Mouse (Mus musculus) spleen, postnatal 10 days (tissue): ENCODE results near the gene Rpl15.
A peak's percentile ranks its signal among the peaks of the same experiment; 100 is the strongest.
"Not testable (repeated sequence)": the region's sequence is repeated elsewhere in the genome, so short reads cannot be mapped to it uniquely, and the experiment has no call there.

Experiments
- DNase-seq, 2 experiments: peaks; one replicate each; pipeline ENCODE4 v3.0.0; 2021 to 2022; ENCODE audit warnings: low spot score in 2 of 2

Gene Rpl15

DNA sequence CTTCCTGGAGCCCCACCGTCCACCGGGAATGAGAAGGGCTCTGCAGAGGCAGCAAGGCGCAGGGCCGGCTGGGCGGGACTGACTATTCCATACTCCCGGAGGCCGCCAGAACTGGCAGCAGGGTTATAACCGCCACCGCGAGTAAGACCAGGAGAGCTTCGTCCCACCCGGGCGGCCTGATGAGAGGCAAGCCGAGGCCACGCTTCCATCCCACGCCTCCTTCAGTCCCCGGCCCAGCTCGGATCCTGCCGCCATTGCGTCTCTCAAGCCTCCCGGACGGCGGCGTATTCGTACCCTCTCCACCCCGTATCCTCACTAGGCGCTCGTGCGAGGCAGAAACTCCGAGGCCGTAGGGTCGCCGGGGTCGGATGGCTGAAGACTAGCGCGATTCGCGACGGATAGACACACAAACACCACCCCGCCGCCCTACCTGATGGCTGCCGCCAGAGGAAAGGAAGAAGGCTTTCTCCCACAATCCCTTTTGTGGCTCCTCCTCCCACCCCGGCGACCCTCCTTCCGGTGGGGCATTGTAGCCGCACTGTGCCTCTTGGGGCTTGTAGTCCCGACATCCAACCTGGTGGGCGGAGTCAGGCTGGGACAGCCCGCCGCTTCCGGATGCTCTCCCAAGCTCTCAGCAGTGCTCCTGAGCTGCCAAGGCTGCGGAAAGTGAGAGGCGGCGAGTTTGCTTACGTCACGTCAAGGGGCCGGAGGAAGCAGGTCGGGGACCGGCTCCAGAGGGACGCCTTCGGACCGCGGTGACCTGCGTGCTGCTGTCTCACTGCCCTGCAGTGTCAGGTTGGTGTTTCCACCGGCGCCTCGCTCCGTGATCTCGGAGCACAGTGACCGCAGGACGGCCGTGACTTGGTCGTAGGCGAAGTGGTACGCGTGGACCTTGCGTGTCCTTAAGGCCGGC is at the start of gene Rpl15, which contains the start of gene Nkiras1:
Gene Rpl15, minus strand, starts transcription at position 863 of the 913 bp plus-strand sequence.
Gene Nkiras1, plus strand, starts transcription at position 608 of the 913 bp plus-strand sequence.
- peak; percentile 87 to 97 for DNase-seq

DNA sequence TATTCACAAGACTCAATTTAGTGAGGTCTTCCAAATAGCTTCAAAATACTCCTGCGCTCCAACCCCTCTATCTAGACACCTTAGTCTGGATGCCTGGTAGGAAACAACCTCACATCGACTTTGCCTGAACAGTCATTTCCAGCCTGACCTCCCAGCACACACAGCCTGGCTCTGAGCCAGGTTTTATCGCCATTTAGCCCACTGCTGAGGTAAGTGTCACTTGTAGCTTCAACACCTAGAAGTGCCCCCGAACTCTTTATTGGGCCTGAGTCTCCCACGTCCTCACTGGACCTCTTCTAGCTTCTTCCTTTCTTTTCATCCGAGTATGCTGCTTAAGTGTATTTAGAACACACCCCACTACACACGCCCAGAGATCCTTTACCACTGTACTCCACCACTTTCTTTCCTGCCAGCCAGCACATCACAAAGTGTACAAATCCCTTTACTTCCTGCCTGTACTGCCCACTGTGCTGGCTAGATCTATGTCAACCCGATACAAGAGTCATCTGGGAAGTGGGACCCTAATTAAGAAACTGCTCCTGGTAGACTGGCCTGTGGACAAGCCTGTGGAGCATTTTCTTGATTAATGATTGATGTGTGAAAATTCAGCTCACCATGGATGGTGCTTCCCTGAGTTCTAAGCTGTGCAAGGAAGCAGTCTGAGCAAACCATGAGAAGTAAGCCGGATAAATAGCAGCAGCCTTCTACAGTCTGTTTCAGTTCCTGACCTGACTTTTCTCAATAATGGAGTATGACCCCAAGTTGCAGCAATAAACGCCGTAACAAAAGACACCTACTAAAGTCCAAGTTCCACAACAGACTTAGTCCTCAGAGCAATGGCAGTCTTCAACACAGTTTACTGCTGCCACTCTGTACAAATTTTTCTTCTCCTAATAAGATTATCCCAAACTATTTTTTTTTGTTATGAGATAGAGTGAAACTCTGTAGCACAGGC is 46.5 kb upstream of the Rpl15 start:
- DNase-seq = no peak

DNA sequence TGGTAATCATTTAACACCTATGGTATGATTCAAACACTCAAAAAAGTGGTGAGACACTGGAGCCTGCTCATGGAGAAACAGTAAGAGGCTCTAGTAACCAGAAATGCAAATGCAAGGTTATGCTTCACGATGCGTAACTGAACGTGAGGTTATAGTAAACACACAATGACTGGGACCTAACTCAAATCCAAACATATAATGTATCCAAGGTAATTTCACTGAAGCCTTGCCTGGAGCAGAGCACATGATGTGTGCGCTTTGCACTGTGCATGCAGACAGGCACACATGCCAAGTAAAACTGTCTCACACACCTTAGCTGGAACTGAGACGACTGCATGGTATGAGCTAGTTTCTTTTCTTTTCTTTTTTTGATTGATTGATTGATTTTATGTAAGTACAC is 33.0 kb upstream of the Rpl15 start:
- DNase-seq = no peak

DNA sequence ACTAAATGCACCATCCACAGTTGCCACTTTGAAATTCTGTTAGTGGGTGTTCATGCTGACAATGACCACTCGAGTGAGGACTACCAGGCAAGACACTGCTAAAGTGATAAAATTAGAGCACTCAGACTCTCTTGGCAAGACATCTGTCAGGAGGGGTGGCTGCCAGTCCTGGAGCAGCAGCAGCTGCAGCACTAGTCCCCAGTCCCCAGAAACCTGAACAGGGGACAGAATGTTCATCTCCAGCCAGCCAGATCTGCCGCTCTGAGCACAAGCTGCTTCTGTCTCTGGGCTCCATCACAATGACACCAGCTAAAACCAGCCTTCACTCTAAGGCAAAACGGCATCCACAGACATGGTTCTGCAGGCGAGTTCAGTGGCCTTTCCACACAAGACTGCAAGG is 32.1 kb upstream of the Rpl15 start:
- no peak for DNase-seq

DNA sequence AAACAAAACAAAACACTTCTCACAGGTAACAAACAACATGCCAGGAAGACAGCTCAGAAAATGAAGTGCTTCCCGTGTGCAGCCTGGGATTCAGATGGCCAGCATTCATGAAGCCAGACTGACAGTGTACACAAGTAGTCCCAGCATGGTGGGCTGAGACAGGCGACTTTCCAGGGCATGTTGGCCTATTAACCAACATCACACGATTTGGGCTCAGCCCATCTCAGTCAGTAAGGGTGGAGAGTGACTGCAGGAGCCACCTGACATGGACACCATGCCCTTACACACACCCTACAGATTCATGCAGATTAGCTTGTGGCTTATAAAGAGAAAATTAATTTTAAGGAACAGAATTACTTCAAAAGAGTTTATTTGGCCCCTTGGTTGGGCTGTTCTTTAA is 31.6 kb upstream of the Rpl15 start:
- no peak for DNase-seq

DNA sequence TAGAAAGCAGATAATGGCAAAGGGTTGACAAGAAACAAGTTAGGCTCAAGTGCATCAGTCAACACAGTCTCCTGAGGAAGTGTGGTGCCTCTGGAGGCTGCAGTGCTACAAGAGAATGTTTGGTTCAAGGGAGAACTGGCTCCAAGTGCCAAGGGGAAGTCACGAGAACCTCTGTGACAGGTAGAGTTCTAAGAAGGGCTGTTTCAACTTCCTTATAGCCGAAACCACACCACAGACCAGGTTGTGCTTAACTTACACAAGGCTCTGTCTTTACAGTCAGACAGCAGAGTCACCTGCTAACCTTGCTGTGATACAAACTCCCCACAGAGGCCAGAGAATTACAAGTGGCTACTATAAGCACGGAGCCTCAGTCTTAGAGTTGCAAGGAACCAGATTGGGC is 30.4 kb upstream of the Rpl15 start:
- no peak for DNase-seq

DNA sequence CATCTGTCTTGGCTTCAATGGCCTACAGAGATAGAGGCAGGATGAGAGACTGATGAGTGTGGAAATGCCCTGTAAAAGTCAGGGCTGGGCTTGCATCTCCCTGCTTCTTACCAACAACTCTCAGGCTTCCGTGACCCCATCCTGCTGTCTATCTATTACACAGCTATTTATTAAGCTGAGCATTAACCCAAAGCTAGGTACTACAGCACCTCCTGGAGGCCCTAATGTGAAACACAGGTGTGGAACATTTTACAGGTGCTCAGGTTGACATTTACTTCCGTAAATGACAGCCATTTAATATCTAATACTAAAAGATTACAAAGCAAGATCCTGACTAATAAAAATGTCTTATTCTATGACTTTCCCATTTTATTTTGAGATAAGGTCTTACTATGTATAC is 29.5 kb upstream of the Rpl15 start:
- no peak for DNase-seq

DNA sequence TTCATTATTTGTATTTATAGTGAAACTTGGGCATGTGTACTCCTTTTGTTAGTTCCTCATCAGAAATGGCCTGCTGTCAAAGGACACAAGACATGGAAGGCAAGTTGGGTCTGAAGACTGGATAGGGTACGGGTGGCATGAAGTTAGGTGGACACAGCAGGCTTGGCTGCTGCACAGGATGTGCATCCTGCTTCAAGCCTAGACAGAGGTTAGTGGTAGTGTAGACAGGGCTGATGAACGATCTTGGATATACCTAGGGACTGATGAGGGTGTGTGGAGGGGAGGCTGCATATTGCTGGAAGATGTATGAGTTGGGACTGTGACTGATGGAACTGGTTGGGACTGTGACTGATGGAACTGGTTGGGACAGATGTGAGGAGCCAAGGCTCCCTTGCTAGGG is 27.7 kb upstream of the Rpl15 start:
- DNase-seq = no peak

DNA sequence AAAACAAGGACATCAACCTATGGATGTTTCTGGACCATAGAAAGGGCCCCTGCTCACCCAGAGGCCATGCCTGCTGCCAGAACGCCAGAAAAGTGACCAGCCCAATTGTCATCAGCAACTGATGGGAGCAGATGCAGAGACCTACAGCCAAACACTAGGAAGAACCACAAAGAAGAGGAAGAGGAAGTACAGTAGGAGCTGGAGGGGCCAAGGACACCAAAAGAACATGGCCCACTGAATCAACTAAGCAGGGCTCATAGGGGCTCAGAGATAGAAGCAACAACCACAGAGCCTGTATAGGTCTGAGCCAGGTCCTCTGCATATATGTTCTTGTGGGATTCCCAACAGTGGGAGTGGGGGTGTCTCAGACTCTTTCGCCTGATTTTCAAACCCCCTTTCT is 26.2 kb upstream of the Rpl15 start:
- no peak for DNase-seq

DNA sequence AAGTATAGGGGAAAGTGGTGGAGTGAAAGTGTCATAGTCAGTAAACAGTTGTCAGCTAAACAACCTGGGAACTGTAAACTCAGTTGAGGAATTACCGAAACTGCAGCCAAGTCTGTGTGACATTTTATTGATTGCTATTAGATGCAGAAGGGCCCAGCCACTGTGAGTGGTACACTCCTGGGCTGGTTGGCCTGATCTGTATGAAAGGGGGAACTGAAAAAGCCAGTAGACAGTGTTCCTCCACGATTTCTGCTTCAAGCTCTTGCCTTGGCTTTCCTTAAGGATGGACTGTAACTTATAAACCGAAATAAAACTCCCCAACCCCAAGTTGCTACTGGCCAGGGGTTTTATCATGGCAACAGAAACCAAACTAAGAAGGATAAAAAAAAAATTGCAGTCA is 21.4 kb upstream of the Rpl15 start:
- DNase-seq = no peak

DNA sequence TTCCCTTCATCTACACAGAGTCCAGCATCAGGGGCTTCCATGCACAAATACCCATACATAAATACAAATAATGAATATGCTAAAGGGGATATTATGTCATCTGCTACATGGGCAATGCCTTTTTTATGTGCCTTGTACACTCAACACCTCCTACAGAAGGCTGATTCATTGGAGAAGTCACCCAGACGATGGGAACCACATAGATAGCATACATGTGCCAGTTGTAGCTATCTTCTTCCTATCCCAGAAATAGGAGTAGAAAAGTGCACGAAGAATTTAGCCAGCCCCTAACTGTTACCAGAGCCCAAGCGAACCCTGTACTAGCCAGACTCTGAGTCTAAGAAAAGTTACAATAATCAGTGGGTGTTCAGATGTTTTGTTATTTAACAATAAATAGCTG is 20.9 kb upstream of the Rpl15 start:
- DNase-seq = no peak

DNA sequence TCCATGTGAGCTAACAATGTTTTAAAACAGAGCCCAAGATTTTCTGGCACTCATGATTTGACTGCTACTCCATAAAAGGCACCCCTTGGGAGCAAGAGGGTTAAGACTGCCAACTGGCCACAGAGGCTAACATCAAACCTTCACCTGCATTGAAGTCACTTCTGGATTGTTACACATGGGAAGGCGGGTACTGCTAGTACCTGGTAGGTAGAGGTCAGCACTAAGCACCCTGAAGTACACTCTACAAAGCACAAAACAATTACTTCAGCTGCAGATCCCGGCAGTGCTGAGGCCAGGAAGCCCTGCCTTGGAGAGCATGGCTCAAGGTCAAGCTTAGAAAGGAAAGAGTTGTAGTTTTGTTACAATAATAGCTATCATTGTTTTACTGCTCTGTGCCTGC is 16.2 kb upstream of the Rpl15 start:
- no peak for DNase-seq

DNA sequence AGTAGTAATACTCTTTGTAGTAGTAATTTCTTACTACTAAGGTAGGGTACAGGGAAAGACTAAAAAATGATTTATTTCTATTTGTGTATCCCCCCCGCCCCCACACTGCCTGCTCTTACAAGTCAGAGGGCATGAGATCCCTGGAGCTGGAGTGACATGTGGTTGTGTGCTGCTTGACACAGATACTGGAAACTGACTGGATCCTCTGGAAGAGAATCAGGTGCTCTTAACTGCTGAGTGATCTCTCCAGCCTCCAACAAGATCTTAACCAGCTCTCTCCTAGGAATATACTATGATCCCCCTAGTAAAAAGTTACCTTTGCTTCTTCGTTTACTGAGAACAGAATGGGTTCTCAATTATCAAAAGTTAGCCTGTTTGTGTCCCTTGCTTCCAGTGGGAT is 15.2 kb upstream of the Rpl15 start:
- DNase-seq = no peak

DNA sequence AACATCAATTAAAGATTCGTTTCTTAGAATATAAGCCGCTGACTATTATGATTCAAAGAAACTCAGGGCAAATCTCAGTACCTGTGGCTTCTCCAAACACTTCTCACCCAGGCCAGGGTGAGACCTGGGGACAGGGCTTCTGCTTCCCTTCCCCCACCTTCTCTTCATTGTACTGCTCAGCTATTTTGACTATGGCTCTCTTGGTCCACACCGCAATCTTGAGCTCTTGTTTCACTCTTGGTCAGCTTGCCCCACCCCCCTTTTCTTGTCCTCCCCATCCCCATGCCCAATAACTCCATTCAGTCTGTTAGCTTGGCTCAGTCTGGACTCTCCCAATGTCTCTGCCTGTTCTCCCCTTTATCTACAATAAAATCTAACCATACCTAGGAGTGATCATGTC is 14.3 kb upstream of the Rpl15 start:
- DNase-seq = no peak

DNA sequence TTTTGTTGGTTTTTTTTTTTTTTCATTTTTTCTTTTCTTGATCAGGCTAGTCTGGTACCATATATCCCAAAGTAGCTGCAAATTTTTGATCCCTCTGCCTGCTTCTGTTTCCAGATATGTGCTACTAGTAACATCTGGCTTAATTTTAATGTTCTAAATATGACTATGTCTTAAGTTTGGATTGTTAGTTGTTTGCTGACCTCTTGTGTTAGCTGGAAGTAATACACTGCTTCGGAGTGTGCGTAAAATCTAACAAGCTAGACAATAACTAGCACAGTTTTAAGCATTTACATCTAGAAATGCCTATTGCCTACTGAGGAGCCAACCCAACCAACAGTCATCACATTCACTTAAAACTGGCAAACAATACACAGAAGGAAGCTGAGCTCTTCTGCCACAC is 13.4 kb upstream of the Rpl15 start:
- DNase-seq = no peak

DNA sequence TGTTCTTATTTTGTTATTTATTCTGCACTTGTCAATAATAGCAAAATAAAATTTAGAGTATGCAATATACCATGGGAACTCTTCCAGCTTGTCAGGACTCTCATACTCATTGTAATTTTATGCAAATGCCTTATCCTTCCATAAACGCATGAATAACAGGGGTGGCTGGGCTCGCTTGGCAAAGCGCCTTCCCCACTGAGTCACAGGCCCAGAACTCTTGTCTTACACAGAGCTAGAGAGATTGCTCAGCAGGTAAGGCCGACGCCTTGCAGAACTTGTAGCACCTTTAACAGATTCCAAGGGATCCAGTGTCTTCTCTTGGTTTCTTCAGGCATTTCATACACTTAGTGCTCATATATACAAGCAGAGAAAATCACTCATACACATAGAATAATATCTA is 9.2 kb upstream of the Rpl15 start:
- no peak for DNase-seq

DNA sequence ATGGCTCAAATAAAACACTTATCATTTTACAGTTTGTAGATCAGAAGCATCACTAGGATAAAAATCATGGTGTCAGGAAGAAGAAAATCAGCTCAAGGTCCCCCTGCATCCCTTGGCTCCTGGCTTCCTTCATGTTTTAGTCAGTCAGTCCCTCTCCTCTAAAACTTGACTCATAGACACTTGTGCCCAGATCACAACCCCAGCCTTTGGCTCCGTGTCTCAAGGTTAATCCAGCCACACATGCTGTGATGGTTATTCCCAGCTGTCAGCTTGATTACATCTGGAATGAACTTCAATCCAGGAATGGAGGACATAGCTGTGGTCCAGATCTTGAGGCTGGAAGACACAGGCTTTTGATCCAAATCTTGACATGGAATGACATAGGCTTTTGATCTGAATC is 3.3 kb upstream of the Rpl15 start:
- DNase-seq = no peak

DNA sequence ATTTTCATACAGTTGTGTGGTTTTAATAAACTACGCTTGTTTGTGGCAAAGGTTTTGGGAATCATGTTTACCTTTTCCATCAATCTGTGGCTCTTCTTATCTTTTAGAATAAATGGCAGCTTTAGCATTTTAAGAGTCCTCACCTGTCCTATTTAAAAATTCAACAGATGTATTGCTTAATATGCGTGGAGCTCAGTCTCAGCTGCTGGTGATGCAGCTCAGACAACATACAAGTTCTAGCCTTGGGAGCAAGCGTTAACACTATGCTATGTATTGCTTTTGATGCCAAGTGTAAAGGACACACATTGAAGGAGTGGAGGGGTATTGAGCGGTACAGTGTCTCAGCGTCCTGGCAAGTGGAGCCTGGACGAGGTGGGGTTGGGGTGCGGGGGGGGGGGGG is 475 bp upstream of the Rpl15 start:
- no peak for DNase-seq

DNA sequence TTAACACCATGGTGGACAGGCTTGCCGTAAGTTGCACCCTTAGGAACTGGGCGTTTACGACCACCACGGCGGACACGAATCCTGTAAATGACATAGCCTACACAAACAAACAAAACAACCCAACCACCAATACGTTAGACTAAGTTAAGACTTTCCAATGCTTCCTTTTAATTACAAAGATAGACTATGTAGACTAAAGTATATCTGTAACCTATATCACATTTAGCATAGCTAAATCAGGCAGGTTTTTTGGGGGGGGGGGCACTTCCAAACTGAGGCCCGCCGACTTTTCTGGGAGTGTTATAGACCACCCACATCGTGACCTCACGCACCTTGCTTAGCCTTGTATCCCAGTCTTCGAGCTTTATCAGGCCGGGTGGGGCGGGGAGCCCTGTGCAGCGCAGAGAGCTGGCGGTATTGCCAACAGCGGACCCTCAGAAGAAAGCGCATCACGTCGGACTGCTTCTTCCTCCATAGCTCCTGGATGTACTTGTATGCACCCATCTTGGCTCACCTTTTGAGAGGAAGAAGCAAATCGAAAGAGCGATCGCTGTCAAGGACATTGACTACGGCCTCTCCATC is 1.2 kb downstream of the Rpl15 start:
- not testable (repeated sequence) for DNase-seq

DNA sequence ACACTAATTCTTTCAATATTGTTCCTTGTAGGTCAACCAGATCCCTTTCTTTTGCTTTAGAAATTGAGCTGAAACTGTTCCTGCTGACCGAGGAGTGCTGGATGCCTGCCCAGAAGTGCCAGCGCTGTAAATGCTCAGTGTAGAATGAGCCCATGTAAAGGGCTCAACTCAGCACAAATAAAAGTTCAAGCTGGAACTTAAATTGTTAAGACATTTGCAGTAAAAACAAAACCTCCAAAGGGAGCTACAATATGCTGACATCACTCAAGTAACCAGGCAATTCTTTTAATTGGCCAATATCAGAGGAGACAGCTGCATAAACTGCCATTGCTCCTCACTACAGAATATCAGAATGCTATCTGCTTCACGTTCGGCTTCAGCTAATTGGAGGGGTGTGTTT is 7.8 kb downstream of the Rpl15 start:
- no peak for DNase-seq

DNA sequence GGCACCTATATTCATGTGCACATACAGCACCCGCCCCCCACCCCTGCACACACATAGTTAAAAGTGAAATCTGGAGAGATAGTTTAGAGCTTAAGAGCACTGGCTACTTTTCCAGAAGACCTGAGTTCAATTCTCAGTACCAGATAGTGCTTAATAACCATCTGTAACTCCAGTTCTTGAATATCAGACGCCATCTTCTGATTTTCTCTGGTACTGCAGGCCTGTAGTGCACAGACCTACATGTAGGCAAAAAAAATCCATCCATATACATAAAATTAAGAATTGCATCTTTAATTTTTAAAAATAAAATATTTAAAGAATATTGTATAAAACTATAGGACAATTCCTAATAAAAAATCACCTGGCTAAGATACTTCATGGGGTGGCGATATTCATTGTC is 10.0 kb downstream of the Rpl15 start:
- no peak for DNase-seq

DNA sequence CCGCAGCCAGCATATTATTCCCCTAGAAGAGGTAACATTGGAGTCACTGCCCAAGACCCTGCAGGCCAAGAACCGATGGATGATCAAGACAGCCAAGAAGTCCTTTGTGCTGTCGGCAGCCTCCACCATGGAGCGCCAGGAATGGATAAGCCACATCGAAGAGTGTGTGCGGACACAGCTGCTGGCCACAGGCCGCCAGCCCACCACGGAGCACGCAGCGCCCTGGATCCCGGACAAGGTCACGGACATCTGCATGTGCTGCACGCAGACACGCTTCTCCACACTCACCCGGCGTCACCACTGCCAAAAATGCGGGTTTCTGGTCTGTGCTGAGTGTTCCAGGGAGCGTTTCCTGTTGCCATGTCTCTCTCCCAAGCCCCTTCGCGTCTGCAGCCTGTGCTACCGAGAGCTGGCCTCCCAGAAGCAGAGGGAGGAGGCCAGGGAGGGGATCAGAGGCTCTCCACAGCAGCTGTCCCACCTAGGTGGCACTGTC is 28.5 kb downstream of the Rpl15 start:
- DNase-seq = no peak
